Mouse (Mus musculus): Measurements from ENCODE around the gene Dapk3. TPM values are rescaled to one million over a fixed set of nuclear protein-coding genes. Genes with fewer than 3 reads are reported as not detected.

Gene Dapk3
- total and polyA plus RNA-seq, 3 experiments: 34.2 to 69.8 (median 40.8) TPM

GRCm38 (mm10) chr10:81154736-81155135 lies 28.1 kb upstream of the Dapk3 start:
- ATAC-seq (ENCODE audit: extremely low read depth, insufficient number of reproducible peaks, low FRiP score, poor library complexity, severe bottlenecking) (no peak), DNase-seq (ENCODE audit: low spot score) (no peak)
- Histone ChIP-seq H3K9me3 (replicated peaks) (no peaks in the 10 kb centered on the region), H3K4me1 (ENCODE audit: insufficient read depth, low read depth, low read length) (peaks cover 52% of the 10 kb centered on the region), H3K27me3 (ENCODE audit: insufficient read depth, low read length) (no peaks in the 10 kb centered on the region), H3K36me3 (replicated peaks) (peaks cover 94% of the 10 kb centered on the region), H3K4me3 (ENCODE audit: low read depth, low read length) (no peak overlapping the region)
- TF ChIP-seq GATA2 (IDR thresholded peaks at IDR 0.05; ENCODE audit: borderline replicate concordance, low read depth, low read length) (no peak), GATA1 (IDR thresholded peaks at IDR 0.05; ENCODE audit: borderline replicate concordance, low read length) (no peak), POLR2AphosphoS5 (IDR thresholded peaks at IDR 0.05; ENCODE audit: insufficient replicate concordance, low read depth, low read length) (no peak), TAL1 (conservative IDR thresholded peaks at IDR 0.05; ENCODE audit: low read depth, low read length) (no peak), CTCF (IDR thresholded peaks at IDR 0.05; ENCODE audit: low read depth, low read length) (no peak)

- Histone ChIP-seq H3K4me3 (ENCODE audit: low read depth, low read length) (peak overlapping the region; percentile 17; the same call in 1 of the 2 replicates), H3K4me1 (ENCODE audit: insufficient read depth, low read depth, low read length) (peaks cover 78% of the 10 kb centered on the region), H3K36me3 (replicated peaks) (peaks cover 91% of the 10 kb centered on the region), H3K9me3 (replicated peaks) (no peaks in the 10 kb centered on the region), H3K27me3 (ENCODE audit: insufficient read depth, low read length) (no peaks in the 10 kb centered on the region)
- ATAC-seq (ENCODE audit: extremely low read depth, insufficient number of reproducible peaks, low FRiP score, poor library complexity, severe bottlenecking): peak; percentile 22; the same call in 1 of the 2 replicates
- no peak for DNase-seq (ENCODE audit: low spot score)
- TF ChIP-seq GATA2 (IDR thresholded peaks at IDR 0.05; ENCODE audit: borderline replicate concordance, low read depth, low read length) (no peak), CTCF (IDR thresholded peaks at IDR 0.05; ENCODE audit: low read depth, low read length) (no peak), TAL1 (conservative IDR thresholded peaks at IDR 0.05; ENCODE audit: low read depth, low read length) (no peak), GATA1 (IDR thresholded peaks at IDR 0.05; ENCODE audit: borderline replicate concordance, low read length) (no peak), POLR2AphosphoS5 (IDR thresholded peaks at IDR 0.05; ENCODE audit: insufficient replicate concordance, low read depth, low read length) (no peak)
Observed at GRCm38 (mm10) chr10:81161602-81162317, 21.0 kb upstream of the Dapk3 start.

DNA sequence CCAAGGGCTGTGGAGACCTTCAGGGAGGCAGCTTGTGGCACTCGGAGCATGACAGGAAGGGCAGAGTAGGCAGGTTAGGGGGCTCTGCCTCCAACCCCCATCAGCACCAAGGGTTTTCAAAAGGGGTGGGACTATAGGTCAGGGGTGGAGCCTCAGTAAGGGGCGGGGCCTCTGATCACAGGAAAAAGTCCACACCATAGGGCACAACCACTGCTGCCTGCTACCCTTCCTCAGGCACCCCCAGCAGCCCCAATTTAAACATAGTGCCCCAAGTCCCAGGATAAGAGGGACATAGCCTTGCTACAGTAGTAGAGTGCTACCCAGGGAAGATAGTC lies 20.5 kb upstream of the Dapk3 start:
- Histone ChIP-seq H3K4me1 (ENCODE audit: insufficient read depth, low read depth, low read length) (peaks cover 81% of the 10 kb centered on the region), H3K4me3 (ENCODE audit: low read depth, low read length) (peak overlapping the region; percentile 17; the same call in 1 of the 2 replicates), H3K27me3 (ENCODE audit: insufficient read depth, low read length) (no peaks in the 10 kb centered on the region), H3K36me3 (replicated peaks) (peaks cover 87% of the 10 kb centered on the region), H3K9me3 (replicated peaks) (no peaks in the 10 kb centered on the region)
- TF ChIP-seq POLR2AphosphoS5 (IDR thresholded peaks at IDR 0.05; ENCODE audit: insufficient replicate concordance, low read depth, low read length): no peak
- no peak for TF ChIP-seq TAL1 (conservative IDR thresholded peaks at IDR 0.05; ENCODE audit: low read depth, low read length)
- no peak for TF ChIP-seq GATA2 (IDR thresholded peaks at IDR 0.05; ENCODE audit: borderline replicate concordance, low read depth, low read length)
- no peak for TF ChIP-seq GATA1 (IDR thresholded peaks at IDR 0.05; ENCODE audit: borderline replicate concordance, low read length)
- TF ChIP-seq CTCF (IDR thresholded peaks at IDR 0.05; ENCODE audit: low read depth, low read length): no peak
- ATAC-seq (ENCODE audit: extremely low read depth, insufficient number of reproducible peaks, low FRiP score, poor library complexity, severe bottlenecking) (no peak), DNase-seq (ENCODE audit: low spot score) (no peak)

DNA sequence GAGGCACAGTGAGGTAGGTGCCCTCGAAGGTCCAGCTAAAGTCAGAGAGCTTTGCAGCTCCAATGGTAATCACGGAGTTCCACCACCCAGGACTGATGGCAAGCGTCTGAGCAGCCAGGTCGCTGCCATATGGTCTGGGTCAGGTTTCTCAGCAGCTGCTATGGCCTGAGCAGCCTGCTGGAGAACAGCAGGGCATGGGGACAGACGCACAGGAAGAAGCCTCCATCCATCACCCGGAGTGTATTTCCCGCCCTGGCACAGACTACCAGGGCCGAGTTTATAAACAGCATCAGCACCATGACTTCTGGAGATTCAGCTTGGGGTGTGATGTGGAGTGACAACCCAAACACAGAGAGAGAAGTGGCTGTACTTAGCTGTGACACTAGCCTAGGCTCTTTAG lies 17.7 kb upstream of the Dapk3 start:
- Histone ChIP-seq H3K4me3 (ENCODE audit: low read depth, low read length) (no peak overlapping the region), H3K9me3 (replicated peaks) (no peaks in the 10 kb centered on the region), H3K4me1 (ENCODE audit: insufficient read depth, low read depth, low read length) (peaks cover 78% of the 10 kb centered on the region), H3K36me3 (replicated peaks) (peaks cover 60% of the 10 kb centered on the region), H3K27me3 (ENCODE audit: insufficient read depth, low read length) (no peaks in the 10 kb centered on the region)
- DNase-seq (ENCODE audit: low spot score) (no peak), ATAC-seq (ENCODE audit: extremely low read depth, insufficient number of reproducible peaks, low FRiP score, poor library complexity, severe bottlenecking) (no peak)
- TF ChIP-seq TAL1 (conservative IDR thresholded peaks at IDR 0.05; ENCODE audit: low read depth, low read length) (no peak), GATA2 (IDR thresholded peaks at IDR 0.05; ENCODE audit: borderline replicate concordance, low read depth, low read length) (no peak), GATA1 (IDR thresholded peaks at IDR 0.05; ENCODE audit: borderline replicate concordance, low read length) (no peak), POLR2AphosphoS5 (IDR thresholded peaks at IDR 0.05; ENCODE audit: insufficient replicate concordance, low read depth, low read length) (no peak), CTCF (IDR thresholded peaks at IDR 0.05; ENCODE audit: low read depth, low read length) (no peak)

GRCm38 (mm10) chr10:81167200-81168086 lies 15.4 kb upstream of the Dapk3 start, which contains the start of gene Pias4:
Gene Pias4, minus strand, starts transcription at chr10:81167923.
- ATAC-seq (ENCODE audit: extremely low read depth, insufficient number of reproducible peaks, low FRiP score, poor library complexity, severe bottlenecking) (peak; percentile 91), DNase-seq (ENCODE audit: low spot score) (peak; percentile 96)
- Histone ChIP-seq H3K36me3 (replicated peaks) (peaks cover 37% of the 10 kb centered on the region), H3K9me3 (replicated peaks) (no peaks in the 10 kb centered on the region), H3K4me1 (ENCODE audit: insufficient read depth, low read depth, low read length) (peaks cover 55% of the 10 kb centered on the region), H3K27me3 (ENCODE audit: insufficient read depth, low read length) (no peaks in the 10 kb centered on the region), H3K4me3 (ENCODE audit: low read depth, low read length) (peak within 1 kb of the TSS; percentile 84)
- TF ChIP-seq GATA1 (IDR thresholded peaks at IDR 0.05; ENCODE audit: borderline replicate concordance, low read length) (no peak), CTCF (IDR thresholded peaks at IDR 0.05; ENCODE audit: low read depth, low read length) (no peak), TAL1 (conservative IDR thresholded peaks at IDR 0.05; ENCODE audit: low read depth, low read length) (no peak), GATA2 (IDR thresholded peaks at IDR 0.05; ENCODE audit: borderline replicate concordance, low read depth, low read length) (no peak)

- peak overlapping the region; percentile 58 for H3K4me3 ChIP-seq (ENCODE audit: low read depth, low read length)
- no peak for ATAC-seq (ENCODE audit: extremely low read depth, insufficient number of reproducible peaks, low FRiP score, poor library complexity, severe bottlenecking)
- H3K36me3 ChIP-seq (replicated peaks): peaks cover 32% of the 10 kb centered on the region
- no peaks in the 10 kb centered on the region for H3K9me3 ChIP-seq (replicated peaks)
- no peaks in the 10 kb centered on the region for H3K27me3 ChIP-seq (ENCODE audit: insufficient read depth, low read length)
- no peak for DNase-seq (ENCODE audit: low spot score)
- H3K4me1 ChIP-seq (ENCODE audit: insufficient read depth, low read depth, low read length): peaks cover 55% of the 10 kb centered on the region
- TF ChIP-seq CTCF (IDR thresholded peaks at IDR 0.05; ENCODE audit: low read depth, low read length) (no peak), TAL1 (conservative IDR thresholded peaks at IDR 0.05; ENCODE audit: low read depth, low read length) (no peak), GATA1 (IDR thresholded peaks at IDR 0.05; ENCODE audit: borderline replicate concordance, low read length) (no peak), GATA2 (IDR thresholded peaks at IDR 0.05; ENCODE audit: borderline replicate concordance, low read depth, low read length) (no peak), POLR2AphosphoS5 (IDR thresholded peaks at IDR 0.05; ENCODE audit: insufficient replicate concordance, low read depth, low read length) (no peak)
Observed at GRCm38 (mm10) chr10:81168087-81168431, 14.7 kb upstream of the Dapk3 start.

Data from G1E (cell line).